ENCODE assay signal across 29 mouse cellular contexts in the genomic region with DNA sequence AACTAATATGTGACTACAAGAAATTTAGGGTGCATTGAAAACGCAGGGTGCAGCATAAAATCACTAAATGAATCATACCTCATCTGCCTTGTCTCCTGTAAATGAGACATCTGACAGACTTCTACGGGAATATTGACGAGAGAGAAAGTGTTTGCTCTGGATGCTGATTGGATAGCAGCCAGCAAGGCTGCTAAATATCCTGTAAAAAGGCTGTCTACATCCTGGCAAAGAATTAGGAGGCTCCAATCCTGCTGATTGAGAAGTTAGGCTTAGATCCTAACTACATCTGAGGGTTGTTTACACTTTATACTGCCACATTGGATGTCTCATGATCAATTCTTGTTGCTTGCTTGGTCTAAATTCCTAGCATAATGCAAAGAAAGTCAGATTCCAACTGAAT. TPM values are rescaled to one million over a fixed set of nuclear protein-coding genes. Genes with fewer than 3 reads are reported as not detected.
"Had no signal": no experiment of that assay in that cellular context is flagged by ENCODE, and none has a peak within 500 bp of the region (broad histone marks: within the 10 kb centered on the region; RNA-seq: fewer than 3 reads in every experiment).

No protein-coding gene starts in this region.

- H3K4me1 ChIP-seq: heart, embryonic 10.5 days; heart, embryonic 12.5 days; hindbrain, embryonic 13.5 days; hindbrain, embryonic 15.5 days; kidney, embryonic 15.5 days; limb, embryonic 13.5 days; limb, embryonic 15.5 days; liver, embryonic 12.5 days had no signal

- DNase-seq: gastrocnemius, adult 2 months; gastrocnemius, postnatal 10 days; gastrocnemius, postnatal 25 days; heart, adult 18-20 months; heart, postnatal 10 days; heart, postnatal 36 days; kidney, adult 11 months; kidney, adult 2 months; kidney, adult 9 months; kidney, postnatal 14 days; kidney, postnatal 36 days; layer of hippocampus, adult 9-11 months; layer of hippocampus, postnatal 36 days; left cerebral cortex, postnatal 4 days had no signal

- H3K9ac ChIP-seq: heart, embryonic 12.5 days; hindbrain, embryonic 13.5 days; hindbrain, embryonic 15.5 days; kidney, embryonic 15.5 days; limb, embryonic 13.5 days; limb, embryonic 15.5 days; liver, embryonic 12.5 days; liver, embryonic 14.5 days had no signal

- H3K27me3 ChIP-seq: heart, embryonic 12.5 days; hindbrain, embryonic 13.5 days; hindbrain, embryonic 15.5 days; kidney, embryonic 15.5 days; limb, embryonic 13.5 days; limb, embryonic 15.5 days; liver, embryonic 12.5 days had no signal

- H3K27ac ChIP-seq: gastrocnemius, adult 2 months; heart, embryonic 10.5 days; hindbrain, embryonic 13.5 days; hindbrain, embryonic 15.5 days; hindbrain, postnatal 0 days; kidney, embryonic 15.5 days; kidney, postnatal 0 days; limb, embryonic 13.5 days; limb, embryonic 15.5 days; liver, embryonic 12.5 days; liver, embryonic 14.5 days had no signal

- H3K4me3 ChIP-seq: gastrocnemius, adult 2 months; heart, embryonic 10.5 days; heart, embryonic 12.5 days; hindbrain, embryonic 13.5 days; hindbrain, embryonic 15.5 days; kidney, embryonic 15.5 days; limb, embryonic 13.5 days; limb, embryonic 15.5 days; liver, embryonic 12.5 days had no signal

- H3K9me3 ChIP-seq: heart, embryonic 10.5 days; heart, embryonic 12.5 days; hindbrain, embryonic 13.5 days; hindbrain, embryonic 15.5 days; kidney, embryonic 15.5 days; limb, embryonic 13.5 days; limb, embryonic 15.5 days; liver, embryonic 12.5 days had no signal

- H3K4me2 ChIP-seq: heart, embryonic 12.5 days; hindbrain, embryonic 13.5 days; hindbrain, embryonic 15.5 days; kidney, embryonic 15.5 days; limb, embryonic 13.5 days; limb, embryonic 15.5 days; liver, embryonic 12.5 days had no signal

- ATAC-seq: hindbrain, postnatal 0 days; intestine, embryonic 16.5 days; liver, embryonic 12.5 days had no signal

- H3K36me3 ChIP-seq: heart, embryonic 10.5 days; heart, embryonic 12.5 days; hindbrain, embryonic 13.5 days; hindbrain, embryonic 15.5 days; kidney, embryonic 15.5 days; limb, embryonic 13.5 days; limb, embryonic 15.5 days; liver, embryonic 12.5 days had no signal

RNA-seq across cellular contexts. Expression of a gene that starts 44.6 kb away (rescaled TPM):
- total RNA-seq: gastrocnemius, postnatal 25 days; granulocyte monocyte progenitor cell, adult 5-6 weeks; heart, adult 18-20 months; heart, postnatal 10 days; hematopoietic stem cell, adult 5-6 weeks; liver, adult 2 months had no signal
- polyA plus RNA-seq: liver, adult 2 months; liver, embryonic 12.5 days had no signal
